Mouse (Mus musculus) embryonic fibroblast, embryonic 13.5 days (primary cell): ENCODE measurements around the gene Klk1b5. TPM values are rescaled to one million over a fixed set of nuclear protein-coding genes. Genes with fewer than 3 reads are reported as not detected.
A peak's percentile ranks its signal among the peaks of the same experiment; 100 is the strongest.

Experiments
- H3K27ac ChIP-seq: 2 replicates; pipeline ENCODE4 v1.5.1; 2012; ENCODE audit warnings: low read length, control low read depth, inconsistent platforms; ENCODE audit not compliant: insufficient read depth
- H3K4me1 ChIP-seq: 2 replicates; pipeline ENCODE4 v1.6.1; 2011; ENCODE audit warnings: low read length; ENCODE audit not compliant: control insufficient read depth, insufficient read depth
- H3K4me3 ChIP-seq: 2 replicates; pipeline ENCODE4 v1.5.1; 2011; ENCODE audit warnings: mild to moderate bottlenecking, control low read depth, low read length; ENCODE audit not compliant: insufficient read depth
- CTCF ChIP-seq: IDR thresholded peaks from 2 replicates; pipeline ENCODE4 v1.5.1; 2011; ENCODE audit warnings: mild to moderate bottlenecking, control low read depth, low read length, moderate library complexity, borderline replicate concordance; ENCODE audit not compliant: insufficient read depth
- POLR2A ChIP-seq: IDR thresholded peaks from 2 replicates; pipeline ENCODE4 v1.6.1; 2011; ENCODE audit warnings: low read depth, mild to moderate bottlenecking, control low read depth, low read length, moderate library complexity
- polyA plus RNA-seq: library from polyadenylated mRNA; stranded (reverse); fragments of >200 nt; gene quantifications from 2 replicates; pipeline ENCODE4 v1.2.4, GENCODE M21; 2011; ENCODE audit warnings: low read depth; ENCODE audit not compliant: missing spikeins, insufficient read length

Klk1b5 gene
- polyA plus RNA-seq, 1 experiment = not detected

GRCm38 (mm10) chr7:44254930-44255329 lies 39.2 kb downstream of the Klk1b5 start:
- H3K27ac ChIP-seq = no peak overlapping the region
- no peak overlapping the region for H3K4me3 ChIP-seq
- TF ChIP-seq CTCF (no peak), POLR2A (0 out of 2 replicates have a peak, but pooled peaks have one; percentile 6)
- H3K4me1 ChIP-seq = no peaks in the 10 kb centered on the region

GRCm38 (mm10) chr7:44257278-44257677 lies 41.5 kb downstream of the Klk1b5 start, which contains the start of gene Acp4:
Gene Acp4, minus strand, starts transcription at chr7:44257378.
- no peak within 1 kb of the TSS for H3K27ac ChIP-seq
- H3K4me1 ChIP-seq = no peaks in the 10 kb centered on the region
- TF ChIP-seq CTCF = no peak
- TF ChIP-seq POLR2A = no peak
- no peak within 1 kb of the TSS for H3K4me3 ChIP-seq

- no peak overlapping the region for H3K4me3 ChIP-seq
- no peak overlapping the region for H3K27ac ChIP-seq
- no peaks in the 10 kb centered on the region for H3K4me1 ChIP-seq
- TF ChIP-seq CTCF (no peak), POLR2A (no peak)
Observed at GRCm38 (mm10) chr7:44260410-44260809, 44.7 kb downstream of the Klk1b5 start.

- TF ChIP-seq POLR2A (no peak), CTCF (no peak)
- Histone ChIP-seq H3K27ac (no peak within 1 kb of the TSS), H3K4me3 (no peak within 1 kb of the TSS), H3K4me1 (no peaks in the 10 kb centered on the region)
Observed at GRCm38 (mm10) chr7:44261147-44261546, 45.4 kb downstream of the Klk1b5 start, which contains the start of gene Gm15517. Gene Gm15517, plus strand, starts transcription at chr7:44261447.

- Histone ChIP-seq H3K4me3 (no peak overlapping the region), H3K4me1 (no peaks in the 10 kb centered on the region), H3K27ac (no peak overlapping the region)
- no peak for TF ChIP-seq POLR2A
- peak; percentile 88; the same call in 1 of the 2 replicates for TF ChIP-seq CTCF
Observed at GRCm38 (mm10) chr7:44262791-44263643, 47.3 kb downstream of the Klk1b5 start.

- no peak overlapping the region for H3K27ac ChIP-seq
- TF ChIP-seq CTCF (no peak), POLR2A (no peak)
Observed at GRCm38 (mm10) chr7:44268117-44268516, 52.4 kb downstream of the Klk1b5 start.

GRCm38 (mm10) chr7:44269397-44269796 lies 53.7 kb downstream of the Klk1b5 start:
- Histone ChIP-seq H3K4me1 (no peaks in the 10 kb centered on the region), H3K4me3 (no peak overlapping the region), H3K27ac (no peak overlapping the region)
- TF ChIP-seq CTCF (no peak), POLR2A (no peak)

More at GRCm38 (mm10) chr7:44268117-44268516, 52.4 kb downstream of the Klk1b5 start:
- no peak overlapping the region for H3K4me3 ChIP-seq
- no peaks in the 10 kb centered on the region for H3K4me1 ChIP-seq

Other genes starting within 250 kb of the Klk1b5 start
- gene Klk1b1, start 249.2 kb upstream of the Klk1b5 start, polyA plus RNA-seq = not detected in 2 replicates
- not detected in 2 replicates for gene Klk1b9, start 239.9 kb upstream of the Klk1b5 start, polyA plus RNA-seq
- not detected in 2 replicates for gene Klk1b11, start 220.1 kb upstream of the Klk1b5 start, polyA plus RNA-seq
- gene Klk1b26, start 203.8 kb upstream of the Klk1b5 start, polyA plus RNA-seq = not detected in 2 replicates
- gene Klk1b27, start 163.7 kb upstream of the Klk1b5 start, polyA plus RNA-seq = not detected in 2 replicates
- gene Klk1b21, start 113.6 kb upstream of the Klk1b5 start, polyA plus RNA-seq = not detected in 2 replicates
- gene Klk1b22, start 103.3 kb upstream of the Klk1b5 start, polyA plus RNA-seq = not detected in 2 replicates
- not detected in 2 replicates for gene Klk1b16, start 79.2 kb upstream of the Klk1b5 start, polyA plus RNA-seq
- not detected in 2 replicates for gene Klk1b24, start 27.7 kb upstream of the Klk1b5 start, polyA plus RNA-seq
- not detected in 2 replicates for gene Klk1b3, start 17.8 kb upstream of the Klk1b5 start, polyA plus RNA-seq
- not detected in 2 replicates for gene Klk1b4, start 8.5 kb upstream of the Klk1b5 start, polyA plus RNA-seq
- gene Klk1, start 9.4 kb downstream of the Klk1b5 start, polyA plus RNA-seq = not detected in 2 replicates
- not detected in 2 replicates for gene Gm36864, start 20.2 kb downstream of the Klk1b5 start, polyA plus RNA-seq
- 0.75 and 1.1 TPM in 2 replicates for gene 1700028J19Rik, start 30.8 kb downstream of the Klk1b5 start, polyA plus RNA-seq
- gene 2410002F23Rik, start 30.8 kb downstream of the Klk1b5 start, polyA plus RNA-seq = 71.4 and 78.0 TPM in 2 replicates
- gene Acp4, start 41.4 kb downstream of the Klk1b5 start, polyA plus RNA-seq = not detected in 2 replicates
- gene Gm15517, start 45.5 kb downstream of the Klk1b5 start, polyA plus RNA-seq = not detected in 2 replicates
- gene Clec11a, start 91.0 kb downstream of the Klk1b5 start, polyA plus RNA-seq = 2.6 and 13.4 TPM in 2 replicates
- gene Shank1, start 94.3 kb downstream of the Klk1b5 start, polyA plus RNA-seq = 1.1 and 2.6 TPM in 2 replicates
- gene Syt3, start 168.2 kb downstream of the Klk1b5 start, polyA plus RNA-seq = 0.18 and 0.25 TPM in 2 replicates
- not detected in 2 replicates for gene 1700008O03Rik, start 169.9 kb downstream of the Klk1b5 start, polyA plus RNA-seq
- 0.32 TPM in 1 of 2 replicates, not detected in the other for gene Lrrc4b, start 213.1 kb downstream of the Klk1b5 start, polyA plus RNA-seq
- gene Aspdh, start 249.4 kb downstream of the Klk1b5 start, polyA plus RNA-seq = not detected in 2 replicates